Mouse (Mus musculus) heart, postnatal 0 days (tissue): Measurements from ENCODE around the gene Gm19426. TPM values are rescaled to one million over a fixed set of nuclear protein-coding genes. Genes with fewer than 3 reads are reported as not detected.

Experiments used
- ATAC-seq: fragments of 200-750 bp; cut with Nextera tagmentation; 2 replicates; pipeline ENCODE4 v1.8.0; 2017; ENCODE audit warnings: low read depth, moderate number of reproducible peaks, moderate library complexity; ENCODE audit not compliant: insufficient read depth
- DNase-seq: peaks from one replicate; pipeline ENCODE4 v3.0.0-alpha.2; 2016; ENCODE audit warnings: low spot score
- H3K27ac ChIP-seq: fragments of 300-500 bp; sonication (generic); 2 replicates; pipeline ENCODE4 v1.5.1; 2014; ENCODE audit warnings: low read depth, mild to moderate bottlenecking
- H3K27me3 ChIP-seq: fragments of 300-500 bp; sonication (generic); 2 replicates; pipeline ENCODE4 v1.6.1; 2014; ENCODE audit warnings: low read length, mixed read lengths; ENCODE audit not compliant: control insufficient read depth, insufficient read depth
- H3K36me3 ChIP-seq: fragments of 300-500 bp; sonication (generic); replicated peaks from 2 replicates; pipeline ENCODE4 v1.6.1; 2014; ENCODE audit warnings: low read length, mixed read lengths; ENCODE audit not compliant: control insufficient read depth, insufficient read depth
- H3K4me1 ChIP-seq: fragments of 300-500 bp; sonication (generic); 2 replicates; pipeline ENCODE4 v1.6.1; 2014; ENCODE audit warnings: antibody characterized with exemption; ENCODE audit not compliant: control insufficient read depth, insufficient read depth
- H3K4me2 ChIP-seq: fragments of 300-500 bp; sonication (generic); 2 replicates; pipeline ENCODE4 v1.6.1; 2014; ENCODE audit warnings: low read depth, mild to moderate bottlenecking, low read length, moderate library complexity
- H3K4me3 ChIP-seq: fragments of 300-500 bp; sonication (generic); 2 replicates; pipeline ENCODE4 v1.5.1; 2014; ENCODE audit warnings: low read depth, low read length
- H3K9ac ChIP-seq: fragments of 300-500 bp; sonication (generic); replicated peaks from 2 replicates; pipeline ENCODE4 v1.6.1; 2014; ENCODE audit warnings: low read depth, low read length, mixed read lengths
- H3K9me3 ChIP-seq: fragments of 300-500 bp; sonication (generic); replicated peaks from 2 replicates; pipeline ENCODE4 v1.6.1; 2016; ENCODE audit warnings: low read length; ENCODE audit not compliant: control insufficient read depth
- CTCF ChIP-seq: IDR thresholded peaks from 2 replicates; pipeline ENCODE4 v1.5.1; 2016; ENCODE audit warnings: antibody characterized with exemption, control low read depth, low read depth
- EP300 ChIP-seq: IDR thresholded peaks from 2 replicates; pipeline ENCODE4 v1.6.1; 2016; ENCODE audit warnings: antibody characterized with exemption, low read depth
- WGBS: fragments of 180-500 bp; shearing (Covaris S2); extraction: QIAGEN DNeasy Blood & Tissue Kit; methylation state at CpG from one replicate; pipeline ENCODE4 v1.1.7; 2014; 5-methylcytosine and 5-hydroxymethylcytosine counted together
- polyA plus RNA-seq: library from polyadenylated mRNA; unstranded; fragments of >200 nt; fragmentation: Nextera tagmentation; extraction: Ambion mirVana; gene quantifications from 2 replicates; pipeline ENCODE4 v1.2.1, GENCODE M21; 2015
- total RNA-seq: library from RNA; depleted of rRNA; stranded (reverse); fragments of >200 nt; gene quantifications from 2 replicates; pipeline ENCODE4 v1.2.3, GENCODE M21; 2014; ENCODE audit warnings: low replicate concordance

Gene Gm19426
- total and polyA plus RNA-seq, 2 experiments from 2014 or later: 3.0 TPM; not detected in 1

- no peak overlapping the region for H3K27ac ChIP-seq
- no peak for TF ChIP-seq CTCF
- TF ChIP-seq EP300: no peak
- 71% methylated on average over 5 of the region's 5 CpGs for WGBS
- no peaks in the 10 kb centered on the region for H3K36me3 ChIP-seq
- no peak for DNase-seq
- H3K4me2 ChIP-seq: no peak overlapping the region
- ATAC-seq: no peak
- no peak overlapping the region for H3K4me3 ChIP-seq
- no peaks in the 10 kb centered on the region for H3K27me3 ChIP-seq
- no peaks in the 10 kb centered on the region for H3K4me1 ChIP-seq
- no peak overlapping the region for H3K9ac ChIP-seq
- H3K9me3 ChIP-seq: no peaks in the 10 kb centered on the region
Observed at GRCm38 (mm10) chr2:84756245-84756644, 12.8 kb upstream of the Gm19426 start.

- DNase-seq: peak; percentile 27
- no peak overlapping the region for H3K4me3 ChIP-seq
Observed at GRCm38 (mm10) chr2:84750115-84750514, 6.7 kb upstream of the Gm19426 start.

GRCm38 (mm10) chr2:84744126-84744525 lies 671 bp upstream of the Gm19426 start:
- DNase-seq (no peak), ATAC-seq (peak; percentile 22)
- H3K9ac ChIP-seq: peak overlapping the region; percentile 91
- H3K4me3 ChIP-seq: peak overlapping the region; percentile 68
- peak overlapping the region; percentile 81 for H3K4me2 ChIP-seq
- H3K27me3 ChIP-seq: no peaks in the 10 kb centered on the region
- WGBS: 3% methylated on average over 10 of the region's 10 CpGs
- peak overlapping the region; percentile 94 for H3K27ac ChIP-seq
- peaks cover 22% of the 10 kb centered on the region for H3K4me1 ChIP-seq
- TF ChIP-seq EP300: no peak
- no peaks in the 10 kb centered on the region for H3K36me3 ChIP-seq
- no peaks in the 10 kb centered on the region for H3K9me3 ChIP-seq

More at GRCm38 (mm10) chr2:84750115-84750514, 6.7 kb upstream of the Gm19426 start:
- Histone ChIP-seq H3K9ac (no peak overlapping the region), H3K9me3 (no peaks in the 10 kb centered on the region), H3K27ac (no peak overlapping the region), H3K4me2 (no peak overlapping the region), H3K36me3 (no peaks in the 10 kb centered on the region), H3K4me1 (no peaks in the 10 kb centered on the region), H3K27me3 (no peaks in the 10 kb centered on the region)
- WGBS: 54% methylated on average over 6 of the region's 6 CpGs
- ATAC-seq: no peak
- TF ChIP-seq EP300 (no peak), CTCF (no peak)

GRCm38 (mm10) chr2:84742451-84743283 lies 788 bp downstream of the Gm19426 start:
- peaks cover 35% of the 10 kb centered on the region for H3K4me1 ChIP-seq

GRCm38 (mm10) chr2:84741841-84742450 lies 1.5 kb downstream of the Gm19426 start:
- 8% methylated on average over 5 of the region's 5 CpGs for WGBS
- Histone ChIP-seq H3K36me3 (no peaks in the 10 kb centered on the region), H3K4me1 (peaks cover 42% of the 10 kb centered on the region), H3K27ac (peak overlapping the region; percentile 94), H3K9me3 (no peaks in the 10 kb centered on the region), H3K4me3 (peak overlapping the region; percentile 68), H3K9ac (peak overlapping the region; percentile 91), H3K4me2 (peak overlapping the region; percentile 81), H3K27me3 (0 out of 2 replicates have a peak, but pooled peaks cover under 1% of the 10 kb centered on the region)
- ATAC-seq (no peak), DNase-seq (no peak)
- TF ChIP-seq EP300: no peak
- no peak for TF ChIP-seq CTCF

More at GRCm38 (mm10) chr2:84742451-84743283, 788 bp downstream of the Gm19426 start:
- ATAC-seq (no peak), DNase-seq (peak; percentile 55)
- TF ChIP-seq CTCF: no peak
- TF ChIP-seq EP300: no peak
- Histone ChIP-seq H3K27ac (peak overlapping the region; percentile 94), H3K4me2 (peak overlapping the region; percentile 81), H3K4me3 (peak overlapping the region; percentile 68), H3K27me3 (no peaks in the 10 kb centered on the region), H3K9me3 (no peaks in the 10 kb centered on the region), H3K36me3 (no peaks in the 10 kb centered on the region), H3K9ac (peak overlapping the region; percentile 91)
- WGBS: 1% methylated on average over 25 of the region's 26 CpGs
